Mouse (Mus musculus) forebrain, embryonic 14.5 days (tissue): ENCODE data around the gene Pax6. TPM values are rescaled to one million over a fixed set of nuclear protein-coding genes. Genes with fewer than 3 reads are reported as not detected.
A peak's percentile ranks its signal among the peaks of the same experiment; 100 is the strongest.

Experiments
- ATAC-seq: fragments of 200-750 bp; cut with Nextera tagmentation; 2 replicates; pipeline ENCODE4 v1.8.0; 2017; ENCODE audit warnings: mild to moderate bottlenecking, moderate library complexity
- DNase-seq: peaks from one replicate; pipeline ENCODE4 v3.0.0-alpha.2; 2015; ENCODE audit warnings: low spot score
- H3K27ac ChIP-seq: fragments of 300-500 bp; sonication (generic); 2 replicates; pipeline ENCODE4 v1.5.1; 2014; ENCODE audit warnings: low read depth, mild to moderate bottlenecking, control low read depth, low read length, moderate library complexity
- H3K27me3 ChIP-seq: fragments of 300-500 bp; sonication (generic); replicated peaks from 2 replicates; pipeline ENCODE4 v1.6.1; 2014; ENCODE audit warnings: low read length, control low read depth, mixed read lengths; ENCODE audit not compliant: control insufficient read depth, insufficient read depth
- H3K36me3 ChIP-seq: fragments of 300-500 bp; sonication (generic); 2 replicates; pipeline ENCODE4 v1.6.1; 2014; ENCODE audit warnings: low read length, control low read depth; ENCODE audit not compliant: control insufficient read depth, insufficient read depth
- H3K4me1 ChIP-seq: fragments of 300-500 bp; sonication (generic); 2 replicates; pipeline ENCODE4 v1.6.1; 2014; ENCODE audit warnings: antibody characterized with exemption, low read length, control low read depth; ENCODE audit not compliant: control insufficient read depth, insufficient read depth
- H3K4me2 ChIP-seq: fragments of 300-500 bp; sonication (generic); 2 replicates; pipeline ENCODE4 v1.6.1; 2014; ENCODE audit warnings: mild to moderate bottlenecking, control low read depth, low read length
- H3K4me3 ChIP-seq: fragments of 300-500 bp; sonication (generic); 2 replicates; pipeline ENCODE4 v1.5.1; 2014; ENCODE audit warnings: low read depth, low read length, control low read depth
- H3K9ac ChIP-seq: fragments of 300-500 bp; sonication (generic); 2 replicates; pipeline ENCODE4 v1.6.1; 2014; ENCODE audit warnings: mild to moderate bottlenecking, low read length, control low read depth, moderate library complexity
- H3K9me3 ChIP-seq: fragments of 300-500 bp; sonication (generic); replicated peaks from 2 replicates; pipeline ENCODE4 v1.6.1; 2016; ENCODE audit warnings: low read length, control low read depth, mixed read lengths; ENCODE audit not compliant: control insufficient read depth
- WGBS: fragments of 180-500 bp; shearing (Covaris S2); extraction: QIAGEN DNeasy Blood & Tissue Kit; methylation state at CpG from one replicate; pipeline ENCODE4 v1.1.7; 2014; 5-methylcytosine and 5-hydroxymethylcytosine counted together
- polyA plus RNA-seq: library from polyadenylated mRNA; unstranded; fragments of >200 nt; fragmentation: Nextera tagmentation; extraction: Ambion mirVana; gene quantifications from 2 replicates; pipeline ENCODE4 v1.2.1, GENCODE M21; 2014

Gene Pax6
- polyA plus RNA-seq, 1 experiment from 2014 or later, result 51.8 TPM

- DNase-seq (peak; percentile 33), ATAC-seq (no peak)
- Histone ChIP-seq H3K4me3 (no peak overlapping the region), H3K27ac (no peak overlapping the region), H3K4me1 (peaks cover 17% of the 10 kb centered on the region), H3K27me3 (peaks cover 57% of the 10 kb centered on the region), H3K9me3 (no peaks in the 10 kb centered on the region), H3K4me2 (no peak overlapping the region), H3K9ac (no peak overlapping the region), H3K36me3 (no peaks in the 10 kb centered on the region)
- 8% methylated on average over 7 of the region's 7 CpGs for WGBS
Measured at GRCm38 (mm10) chr2:105662606-105663005, 6.1 kb upstream of the Pax6 start.

DNA sequence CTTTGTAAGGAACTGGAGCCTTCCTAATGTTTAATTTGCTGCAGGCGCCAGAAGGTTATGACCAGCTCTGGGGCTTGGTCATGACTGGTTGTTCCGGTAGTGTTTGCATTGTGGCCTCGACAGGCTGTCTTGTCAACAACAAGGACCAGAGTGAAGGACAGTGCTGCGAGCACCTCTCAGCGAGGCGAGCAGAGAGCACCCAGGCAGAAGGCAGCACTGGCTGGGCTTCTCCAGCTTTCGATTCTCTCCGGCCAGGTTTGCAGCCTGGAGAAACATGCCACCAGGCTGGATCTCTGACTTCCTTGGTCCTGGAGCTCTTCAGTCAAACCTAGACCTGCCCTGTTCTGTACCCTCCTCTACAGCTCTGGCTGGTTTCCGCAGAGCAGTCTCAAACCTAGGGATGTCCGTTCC, 5.6 kb upstream of the Pax6 start:
- H3K36me3 ChIP-seq, result no peaks in the 10 kb centered on the region
- ATAC-seq (no peak), DNase-seq (peak; percentile 19)
- H3K27me3 ChIP-seq, result peaks cover 60% of the 10 kb centered on the region
- H3K4me2 ChIP-seq, result 0 out of 2 replicates have a peak overlapping the region, but pooled peaks have one; percentile 4
- no peak overlapping the region for H3K27ac ChIP-seq
- 34% methylated on average over 10 of the region's 10 CpGs for WGBS
- no peak overlapping the region for H3K4me3 ChIP-seq
- H3K9me3 ChIP-seq, result no peaks in the 10 kb centered on the region
- H3K9ac ChIP-seq, result no peak overlapping the region
- H3K4me1 ChIP-seq, result peaks cover 20% of the 10 kb centered on the region

- Histone ChIP-seq H3K27me3 (peaks cover 54% of the 10 kb centered on the region), H3K4me1 (peaks cover 30% of the 10 kb centered on the region)
Measured at GRCm38 (mm10) chr2:105664996-105665395, 3.7 kb upstream of the Pax6 start.

GRCm38 (mm10) chr2:105665491-105666250, 3.0 kb upstream of the Pax6 start:
- H3K27ac ChIP-seq, result no peak overlapping the region
- no peaks in the 10 kb centered on the region for H3K36me3 ChIP-seq
- H3K9ac ChIP-seq, result no peak overlapping the region
- no peaks in the 10 kb centered on the region for H3K9me3 ChIP-seq
- DNase-seq (no peak), ATAC-seq (no peak)
- WGBS, result 40% methylated on average over 5 of the region's 5 CpGs
- no peak overlapping the region for H3K4me3 ChIP-seq
- peaks cover 27% of the 10 kb centered on the region for H3K4me1 ChIP-seq
- H3K4me2 ChIP-seq, result no peak overlapping the region
- peaks cover 55% of the 10 kb centered on the region for H3K27me3 ChIP-seq

More at GRCm38 (mm10) chr2:105664996-105665395, 3.7 kb upstream of the Pax6 start:
- H3K4me3 ChIP-seq, result no peak overlapping the region
- no peaks in the 10 kb centered on the region for H3K9me3 ChIP-seq
- H3K27ac ChIP-seq, result no peak overlapping the region
- no peak overlapping the region for H3K9ac ChIP-seq
- ATAC-seq (no peak), DNase-seq (no peak)
- H3K36me3 ChIP-seq, result no peaks in the 10 kb centered on the region
- H3K4me2 ChIP-seq, result no peak overlapping the region
- WGBS, result 29% methylated on average over 5 of the region's 5 CpGs

DNA sequence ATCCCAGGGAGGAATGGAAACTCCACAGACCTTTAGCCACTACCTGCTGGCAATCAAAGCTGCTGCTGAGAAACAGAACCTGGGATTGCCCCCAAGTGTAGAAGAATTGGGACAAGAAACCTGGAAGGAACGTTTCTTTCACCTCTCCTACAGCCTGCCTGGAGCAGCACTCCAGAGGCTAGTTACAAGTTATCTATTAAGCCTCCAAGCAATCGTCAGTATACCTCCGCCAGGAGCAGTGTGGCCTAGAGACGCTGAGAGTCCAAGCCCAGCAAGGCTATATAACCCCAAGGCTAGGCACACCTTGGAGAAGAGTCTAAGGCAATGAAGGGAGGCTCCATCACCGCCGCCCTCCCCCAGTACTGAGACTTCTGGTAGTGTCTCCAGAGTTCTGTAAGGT, 2.4 kb upstream of the Pax6 start:
- 34% methylated on average over 6 of the region's 6 CpGs for WGBS
- Histone ChIP-seq H3K36me3 (no peaks in the 10 kb centered on the region), H3K4me1 (peaks cover 25% of the 10 kb centered on the region), H3K27me3 (peaks cover 55% of the 10 kb centered on the region), H3K9ac (no peak overlapping the region), H3K4me2 (no peak overlapping the region), H3K9me3 (no peaks in the 10 kb centered on the region), H3K27ac (no peak overlapping the region), H3K4me3 (no peak overlapping the region)
- no peak for ATAC-seq
- DNase-seq, result no peak

- no peak for ATAC-seq
- WGBS, result 14% methylated on average over 41 of the region's 41 CpGs
- peaks cover 59% of the 10 kb centered on the region for H3K27me3 ChIP-seq
- H3K36me3 ChIP-seq, result no peaks in the 10 kb centered on the region
- H3K4me2 ChIP-seq, result peak overlapping the region; percentile 66
- H3K27ac ChIP-seq, result no peak overlapping the region
- H3K4me1 ChIP-seq, result peaks cover 25% of the 10 kb centered on the region
- DNase-seq, result peak; percentile 18
- no peaks in the 10 kb centered on the region for H3K9me3 ChIP-seq
- H3K9ac ChIP-seq, result no peak overlapping the region
- no peak overlapping the region; the same call in 1 of the 2 replicates for H3K4me3 ChIP-seq
Measured at GRCm38 (mm10) chr2:105666763-105667625, 1.7 kb upstream of the Pax6 start.

- Histone ChIP-seq H3K9me3 (no peaks in the 10 kb centered on the region), H3K4me2 (peak overlapping the region; percentile 66), H3K4me3 (no peak overlapping the region), H3K36me3 (no peaks in the 10 kb centered on the region), H3K9ac (no peak overlapping the region), H3K4me1 (peaks cover 25% of the 10 kb centered on the region), H3K27ac (no peak overlapping the region), H3K27me3 (peaks cover 65% of the 10 kb centered on the region)
- DNase-seq (peak; percentile 28), ATAC-seq (no peak)
- WGBS, result 2% methylated on average over 11 of the region's 11 CpGs
Measured at GRCm38 (mm10) chr2:105667626-105667950, 1.1 kb upstream of the Pax6 start.

DNA sequence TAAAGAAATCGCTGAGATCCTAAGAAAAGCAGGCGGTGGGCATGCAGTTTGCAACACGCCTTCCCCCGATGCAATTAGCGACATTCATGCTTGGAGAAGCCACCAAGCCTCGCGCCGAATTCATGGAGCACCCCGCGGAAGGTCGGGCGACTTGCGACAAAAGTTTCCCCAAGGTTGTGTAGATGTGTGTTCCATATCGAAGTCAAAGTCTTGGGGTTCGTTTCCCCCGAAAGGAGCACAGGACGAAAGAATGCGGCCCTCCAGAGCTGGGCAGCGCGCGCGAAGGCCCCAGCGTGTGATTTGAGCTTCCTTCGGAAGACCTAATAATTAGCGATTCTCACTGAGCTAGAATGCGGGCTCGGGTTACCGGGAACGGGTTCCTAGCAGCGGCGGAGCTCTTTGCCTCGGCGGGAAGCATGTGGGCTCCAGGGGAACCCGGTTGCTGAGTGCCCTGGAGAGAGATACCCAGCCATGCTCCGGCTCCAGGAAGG, 716 bp downstream of the Pax6 start:
- Histone ChIP-seq H3K27ac (peak overlapping the region; percentile 33; the same call in 1 of the 2 replicates), H3K36me3 (no peaks in the 10 kb centered on the region), H3K27me3 (peaks cover 64% of the 10 kb centered on the region), H3K4me1 (peaks cover 27% of the 10 kb centered on the region), H3K9ac (peak overlapping the region; percentile 96), H3K9me3 (no peaks in the 10 kb centered on the region), H3K4me2 (peak overlapping the region; percentile 66), H3K4me3 (peak overlapping the region; percentile 67)
- WGBS, result under 1% methylated on average over 35 of the region's 35 CpGs
- no peak for ATAC-seq
- DNase-seq, result peak; percentile 55
